Mouse (Mus musculus) myocyte (in vitro differentiated cells): ENCODE measurements at regions not wholly inside any gene's neighbourhood (a gene's known extent, or its start where the extent isn't known, plus 50 kb on each side); places are given as distances from the start of the nearest gene placed in this dataset.

Source experiments
- H3K27me3 ChIP-seq: one replicate; pipeline ENCODE4 v1.6.1; 2011; ENCODE audit not compliant: control insufficient read depth, insufficient read depth, insufficient read length
- H3K36me3 ChIP-seq: one replicate; pipeline ENCODE4 v1.6.1; 2011; ENCODE audit not compliant: control insufficient read depth, insufficient read depth
- H3K4me2 ChIP-seq: one replicate; pipeline ENCODE4 v1.6.1; 2011; ENCODE audit warnings: low read depth, control low read depth
- H3K4me3 ChIP-seq: one replicate; pipeline ENCODE4 v1.5.1; 2011; ENCODE audit warnings: mild to moderate bottlenecking, control low read depth, moderate library complexity
- H3K79me2 ChIP-seq: one replicate; pipeline ENCODE4 v1.6.1; 2011; ENCODE audit not compliant: control insufficient read depth, insufficient read depth
- H3ac ChIP-seq: one replicate; pipeline ENCODE4 v1.6.1; 2011; ENCODE audit not compliant: control insufficient read depth, insufficient read length
- CEBPB ChIP-seq: IDR thresholded peaks from 2 replicates; pipeline ENCODE4 v1.6.1; 2011; ENCODE audit warnings: mild to moderate bottlenecking, moderate library complexity; ENCODE audit not compliant: poor library complexity, insufficient read depth, severe bottlenecking
- E2F4 ChIP-seq: IDR thresholded peaks from one replicate; pipeline ENCODE4 v1.6.1; 2011; ENCODE audit warnings: mild to moderate bottlenecking, control low read depth, moderate library complexity; ENCODE audit not compliant: insufficient read depth
- MAX ChIP-seq: IDR thresholded peaks from one replicate; pipeline ENCODE4 v1.6.1; 2011; ENCODE audit warnings: low read depth, mild to moderate bottlenecking, control low read depth
- MYOD1 ChIP-seq, 3 experiments: IDR thresholded peaks; one replicate each; pipeline ENCODE4 v1.6.1; 2011; ENCODE audit warnings: control low read depth in 2 of 3, low read depth in 2 of 3, mild to moderate bottlenecking in 2 of 3, moderate library complexity in 1 of 3; ENCODE audit not compliant: insufficient read length in 2 of 3, control insufficient read depth in 1 of 3
- MYOG ChIP-seq, 3 experiments: IDR thresholded peaks; one replicate each; pipeline ENCODE4 v1.6.1; 2011; ENCODE audit warnings: control low read depth in 2 of 3, low read depth in 2 of 3, mild to moderate bottlenecking in 2 of 3; ENCODE audit not compliant: insufficient read length in 2 of 3, control insufficient read depth in 1 of 3, insufficient read depth in 1 of 3
- POLR2A ChIP-seq: IDR thresholded peaks from one replicate; pipeline ENCODE4 v1.6.1; 2011; ENCODE audit warnings: low read depth, mild to moderate bottlenecking, control low read depth, moderate library complexity; ENCODE audit not compliant: insufficient read length
- POLR2AphosphoS2 ChIP-seq: IDR thresholded peaks from one replicate; pipeline ENCODE4 v1.6.1; 2011; ENCODE audit warnings: low read depth, control low read depth; ENCODE audit not compliant: insufficient read length
- REST ChIP-seq: IDR thresholded peaks from one replicate; pipeline ENCODE4 v1.6.1; 2011; ENCODE audit warnings: mild to moderate bottlenecking, control low read depth, moderate library complexity; ENCODE audit not compliant: insufficient read depth, insufficient read length
- SRF ChIP-seq: IDR thresholded peaks from one replicate; pipeline ENCODE4 v1.6.1; 2011; ENCODE audit warnings: low read depth; ENCODE audit not compliant: control insufficient read depth, insufficient read length
- TCF12 ChIP-seq: IDR thresholded peaks from one replicate; pipeline ENCODE4 v1.6.1; 2011; ENCODE audit warnings: mild to moderate bottlenecking, control low read depth; ENCODE audit not compliant: poor library complexity, insufficient read depth, severe bottlenecking
- TCF3 ChIP-seq: IDR thresholded peaks from one replicate; pipeline ENCODE4 v1.6.1; 2011; ENCODE audit warnings: low read depth, control low read depth; ENCODE audit not compliant: insufficient read length
- USF1 ChIP-seq: IDR thresholded peaks from one replicate; pipeline ENCODE4 v1.6.1; 2011; ENCODE audit warnings: low read depth, mild to moderate bottlenecking, control low read depth, moderate library complexity

DNA sequence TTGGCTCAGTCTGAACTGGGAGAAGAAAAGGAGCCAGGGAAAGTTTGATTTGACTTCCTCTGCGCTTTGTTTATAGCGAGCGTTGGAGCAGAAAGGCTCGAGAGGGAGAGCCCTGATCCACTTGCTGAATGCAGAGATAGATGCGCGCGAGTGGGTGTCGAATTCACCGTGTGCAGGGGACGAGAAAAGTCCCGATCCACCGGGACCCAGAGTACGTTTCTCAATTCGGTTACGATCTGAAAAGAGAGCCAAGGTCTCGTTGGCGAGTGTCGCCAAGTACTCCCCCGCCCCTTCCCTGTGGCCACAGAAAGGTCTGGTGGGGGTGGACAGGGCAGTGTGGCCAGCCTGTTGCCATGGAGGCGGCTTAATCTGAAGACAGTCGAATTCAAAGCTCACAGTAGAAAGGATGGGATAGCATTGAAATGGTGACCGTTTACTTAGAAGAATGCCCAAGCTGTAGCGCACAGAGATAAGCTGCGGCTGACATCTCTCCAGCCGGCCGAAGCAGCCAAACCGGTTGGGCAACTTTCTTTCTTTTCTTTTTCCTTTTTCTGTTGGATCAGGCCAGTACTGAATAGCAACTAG, 139.5 kb upstream of the Zfp217 start:
- no peak overlapping the region for H3ac ChIP-seq

DNA sequence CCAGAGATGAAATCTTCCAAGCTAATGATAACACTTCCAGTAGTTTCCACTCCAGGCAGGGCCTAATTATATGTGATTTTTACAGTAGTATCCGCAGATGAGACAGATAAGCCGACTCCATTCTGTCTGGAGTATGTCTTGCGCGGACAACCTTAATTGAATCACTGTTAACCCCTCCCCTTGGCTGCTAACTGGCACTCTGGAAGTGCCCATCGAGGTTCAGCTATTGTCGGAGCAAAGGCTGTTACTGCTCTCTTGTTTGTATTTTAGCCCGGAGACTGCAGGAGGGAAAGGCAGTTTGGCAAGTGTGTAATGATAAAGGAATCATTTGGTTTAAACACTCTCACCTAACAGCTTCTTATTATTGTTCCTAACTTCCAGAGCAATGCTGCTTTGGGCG, 138.9 kb upstream of the Zfp217 start:
- H3K4me2 ChIP-seq, result peak overlapping the region; percentile 70
- H3K79me2 ChIP-seq, result no peaks in the 10 kb centered on the region
- TF ChIP-seq MYOG (IDR thresholded peaks at IDR 0.05; ENCODE audit: control insufficient read depth in 1 of 3, insufficient read depth in 1 of 3, insufficient read length in 2 of 3, low read depth in 2 of 3) (no peak), E2F4 (no peak), POLR2A (no peak), MAX (no peak), USF1 (no peak), SRF (no peak), REST (no peak), MYOD1 (IDR thresholded peaks at IDR 0.05; ENCODE audit: control insufficient read depth in 1 of 3, insufficient read length in 2 of 3, low read depth in 2 of 3) (no peak), TCF12 (no peak), CEBPB (no peak), POLR2AphosphoS2 (no peak), TCF3 (no peak)
- no peaks in the 10 kb centered on the region for H3K36me3 ChIP-seq
- H3ac ChIP-seq, result no peak overlapping the region
- no peaks in the 10 kb centered on the region for H3K27me3 ChIP-seq
- H3K4me3 ChIP-seq, result no peak overlapping the region

More for the DNA sequence above, 139.5 kb upstream of the Zfp217 start:
- H3K79me2 ChIP-seq, result no peaks in the 10 kb centered on the region
- TF ChIP-seq USF1, result no peak
- TF ChIP-seq MYOD1 (IDR thresholded peaks at IDR 0.05; ENCODE audit: control insufficient read depth in 1 of 3, insufficient read length in 2 of 3, low read depth in 2 of 3), result no peak
- TF ChIP-seq TCF12, result no peak
- no peak for TF ChIP-seq MAX
- TF ChIP-seq TCF3, result no peak
- no peak for TF ChIP-seq POLR2A
- TF ChIP-seq SRF, result no peak
- TF ChIP-seq MYOG (IDR thresholded peaks at IDR 0.05; ENCODE audit: control insufficient read depth in 1 of 3, insufficient read depth in 1 of 3, insufficient read length in 2 of 3, low read depth in 2 of 3), result no peak
- no peak for TF ChIP-seq REST
- TF ChIP-seq POLR2AphosphoS2, result no peak
- no peak for TF ChIP-seq CEBPB
- TF ChIP-seq E2F4, result no peak
- no peaks in the 10 kb centered on the region for H3K36me3 ChIP-seq
- peak overlapping the region; percentile 70 for H3K4me2 ChIP-seq
- no peaks in the 10 kb centered on the region for H3K27me3 ChIP-seq
- H3K4me3 ChIP-seq, result no peak overlapping the region

DNA sequence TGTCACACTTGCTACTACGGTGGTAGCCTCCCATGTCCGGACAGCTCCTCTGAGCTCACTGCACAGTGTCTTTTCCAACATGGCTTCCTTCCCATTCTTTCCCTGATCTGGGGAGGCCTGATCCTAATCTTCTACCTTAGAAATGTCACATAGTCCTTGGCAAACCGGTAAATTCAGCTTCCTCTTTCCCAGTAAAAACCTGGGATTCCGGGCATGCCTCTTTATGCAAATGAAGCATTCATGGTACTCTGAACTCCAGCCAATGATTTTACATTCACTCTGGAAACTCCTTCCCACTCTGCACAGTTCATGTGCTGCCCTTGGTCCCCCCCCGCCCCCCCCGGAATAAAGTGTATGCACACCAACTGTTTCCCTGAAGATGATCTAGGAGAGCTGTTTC, 134.6 kb upstream of the Zfp217 start:
- no peak overlapping the region for H3ac ChIP-seq
- no peak overlapping the region for H3K4me3 ChIP-seq
- H3K27me3 ChIP-seq, result no peaks in the 10 kb centered on the region
- TF ChIP-seq SRF (no peak), E2F4 (no peak), POLR2AphosphoS2 (no peak), MAX (no peak), CEBPB (no peak), MYOG (IDR thresholded peaks at IDR 0.05; ENCODE audit: control insufficient read depth in 1 of 3, insufficient read depth in 1 of 3, insufficient read length in 2 of 3, low read depth in 2 of 3) (no peak), REST (no peak), TCF12 (no peak), POLR2A (no peak), USF1 (no peak), MYOD1 (IDR thresholded peaks at IDR 0.05; ENCODE audit: control insufficient read depth in 1 of 3, insufficient read length in 2 of 3, low read depth in 2 of 3) (no peak), TCF3 (no peak)
- no peak overlapping the region for H3K4me2 ChIP-seq
- no peaks in the 10 kb centered on the region for H3K79me2 ChIP-seq
- no peaks in the 10 kb centered on the region for H3K36me3 ChIP-seq

DNA sequence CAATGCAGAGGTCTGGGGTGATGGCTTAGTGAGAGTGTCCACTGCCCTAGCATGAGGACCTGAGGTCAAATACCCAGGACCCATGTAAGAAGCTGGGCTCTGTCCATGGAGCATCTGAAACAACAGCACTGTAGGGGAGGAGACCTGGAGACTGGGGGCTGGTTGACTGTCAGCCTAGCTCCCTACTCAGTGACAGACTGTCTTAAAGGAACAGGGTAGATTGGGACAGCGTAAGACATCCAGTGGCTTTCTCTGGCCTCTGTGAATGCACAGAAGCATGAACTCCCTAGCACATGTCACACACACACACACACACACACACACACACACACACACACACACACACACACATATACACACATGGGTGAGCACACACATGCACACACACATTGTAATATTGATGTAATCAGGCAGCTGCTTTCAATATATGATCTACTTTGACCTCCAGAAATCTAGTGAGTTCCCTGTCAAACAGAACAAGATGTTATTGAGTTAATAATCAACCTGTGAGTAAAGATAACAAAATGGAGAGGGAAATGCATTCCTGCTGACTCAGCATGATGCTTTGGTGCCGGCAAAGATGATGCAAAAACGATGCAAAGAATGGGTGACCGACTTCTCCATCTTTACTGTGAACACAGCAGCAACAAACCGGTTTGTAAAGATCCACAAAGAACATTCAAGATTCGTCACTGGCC, 133.6 kb upstream of the Zfp217 start:
- Histone ChIP-seq H3K27me3 (no peaks in the 10 kb centered on the region), H3K36me3 (no peaks in the 10 kb centered on the region), H3K79me2 (no peaks in the 10 kb centered on the region), H3ac (no peak overlapping the region), H3K4me2 (no peak overlapping the region), H3K4me3 (no peak overlapping the region)
- TF ChIP-seq CEBPB (peak; percentile 71; the same call in 1 of the 2 replicates), E2F4 (no peak)
